Mouse (Mus musculus): ENCODE measurements around the gene Tmprss13. TPM values are rescaled to one million over a fixed set of nuclear protein-coding genes. Genes with fewer than 3 reads are reported as not detected.

Gene Tmprss13
- total and polyA plus RNA-seq, 2 experiments: not detected

DNA sequence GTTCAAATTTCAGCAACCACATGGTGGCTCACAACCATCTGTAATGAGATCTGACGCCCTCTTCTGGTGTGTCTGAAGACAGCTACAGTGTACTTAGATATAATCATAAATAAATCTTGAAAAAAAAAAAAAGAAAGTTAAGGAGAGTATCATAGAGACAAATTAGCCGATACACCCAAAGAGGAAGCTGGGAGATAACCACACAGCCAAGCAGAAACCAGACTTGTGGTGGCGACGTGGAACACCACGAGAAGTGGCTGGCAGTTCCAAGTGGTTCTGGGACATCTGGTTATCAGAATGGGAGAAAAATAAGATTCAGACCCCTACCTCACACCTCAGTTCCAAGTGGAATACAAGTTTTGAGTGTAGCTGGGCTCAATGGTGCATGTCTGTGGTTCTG is 67.8 kb downstream of the Tmprss13 start:
- no peaks in the 10 kb centered on the region for H3K36me3 ChIP-seq (ENCODE audit: control insufficient read depth, insufficient read depth, low read length)
- WGBS: 68% methylated on average over 5 of the region's 5 CpGs
- DNase-seq (ENCODE audit: extremely low read depth, low read depth, low spot score): no peak
- H3K4me3 ChIP-seq (ENCODE audit: insufficient read depth, low read depth, low read length): no peak overlapping the region
- no peak overlapping the region for H3K27ac ChIP-seq (replicated peaks; ENCODE audit: insufficient read depth, low read depth, low read length)
- peaks cover 8% of the 10 kb centered on the region for H3K4me1 ChIP-seq (ENCODE audit: control insufficient read depth, insufficient read depth, low read length)
- H3K9ac ChIP-seq (ENCODE audit: low read depth, low read length): no peak overlapping the region
- H3K79me2 ChIP-seq (ENCODE audit: control insufficient read depth, insufficient read depth, low read length): no peaks in the 10 kb centered on the region
- TF ChIP-seq CTCF (IDR thresholded peaks at IDR 0.05; ENCODE audit: low read depth, low read length): no peak
- TF ChIP-seq POLR2A (IDR thresholded peaks at IDR 0.05; ENCODE audit: extremely low read depth, insufficient read depth, low read length): no peak
- H3K27me3 ChIP-seq (ENCODE audit: control insufficient read depth, insufficient read depth, low read length): no peaks in the 10 kb centered on the region

DNA sequence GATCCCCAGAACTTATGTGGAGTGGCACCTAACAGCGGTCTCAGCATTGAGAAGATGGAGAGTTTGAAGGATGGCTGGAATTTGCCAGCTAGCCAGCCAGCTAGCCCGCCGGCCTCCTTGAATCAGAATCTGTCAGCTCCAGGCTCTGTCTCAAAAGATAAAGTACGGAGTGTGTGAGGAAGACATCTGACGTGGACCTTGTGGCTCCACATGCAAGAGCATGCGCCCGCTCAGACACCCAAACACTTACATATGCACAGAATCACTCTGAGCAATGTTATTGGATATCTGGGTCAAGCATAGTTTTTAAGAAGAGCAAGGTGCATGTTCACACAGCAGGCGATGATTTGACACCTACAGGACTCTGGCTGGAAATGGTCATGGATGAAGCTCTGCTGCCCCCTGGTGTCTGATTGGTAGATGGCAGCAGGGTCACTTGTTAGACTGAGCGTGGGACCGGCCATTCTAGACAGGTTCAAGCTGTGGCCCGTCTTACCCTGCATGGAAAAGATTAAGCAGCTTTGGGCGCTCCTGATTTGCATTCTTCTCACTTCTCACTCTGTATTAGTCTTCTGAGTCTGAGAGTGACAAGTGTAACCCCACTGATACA is 69.6 kb downstream of the Tmprss13 start:
- Histone ChIP-seq H3K27ac (replicated peaks; ENCODE audit: insufficient read depth, low read depth, low read length) (no peak overlapping the region), H3K4me3 (ENCODE audit: insufficient read depth, low read depth, low read length) (no peak overlapping the region), H3K4me1 (ENCODE audit: control insufficient read depth, insufficient read depth, low read length) (peaks cover 8% of the 10 kb centered on the region), H3K79me2 (ENCODE audit: control insufficient read depth, insufficient read depth, low read length) (no peaks in the 10 kb centered on the region), H3K36me3 (ENCODE audit: control insufficient read depth, insufficient read depth, low read length) (no peaks in the 10 kb centered on the region), H3K9ac (ENCODE audit: low read depth, low read length) (no peak overlapping the region), H3K27me3 (ENCODE audit: control insufficient read depth, insufficient read depth, low read length) (no peaks in the 10 kb centered on the region)
- peak; percentile 58 for DNase-seq (ENCODE audit: extremely low read depth, low read depth, low spot score)
- WGBS: 37% methylated on average over 12 of the region's 12 CpGs
- TF ChIP-seq POLR2A (IDR thresholded peaks at IDR 0.05; ENCODE audit: extremely low read depth, insufficient read depth, low read length): no peak
- TF ChIP-seq CTCF (IDR thresholded peaks at IDR 0.05; ENCODE audit: low read depth, low read length): peak; percentile 95

DNA sequence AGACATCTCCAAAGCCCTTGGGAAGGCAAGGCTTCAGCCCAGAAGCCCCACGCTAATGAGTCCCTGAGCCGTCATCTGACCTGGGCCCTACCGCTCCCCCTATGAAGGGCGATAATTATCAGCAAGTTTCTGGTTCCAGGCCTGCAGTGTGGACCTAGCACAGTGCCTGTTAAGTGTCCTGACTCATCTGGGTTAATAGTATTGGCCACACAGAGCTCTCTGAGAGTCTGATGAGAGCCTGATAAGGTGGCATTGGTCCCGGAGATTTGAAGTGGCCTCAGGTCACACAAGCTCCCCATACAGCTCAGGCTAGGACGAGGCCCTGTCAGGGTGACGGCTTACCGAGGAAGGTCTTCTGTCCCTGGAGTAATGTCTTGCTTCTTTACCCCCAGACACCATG is 70.7 kb downstream of the Tmprss13 start:
- no peak for TF ChIP-seq POLR2A (IDR thresholded peaks at IDR 0.05; ENCODE audit: extremely low read depth, insufficient read depth, low read length)
- no peak for TF ChIP-seq CTCF (IDR thresholded peaks at IDR 0.05; ENCODE audit: low read depth, low read length)
- 92% methylated on average over 8 of the region's 8 CpGs for WGBS
- H3K27ac ChIP-seq (replicated peaks; ENCODE audit: insufficient read depth, low read depth, low read length): no peak overlapping the region
- no peak overlapping the region for H3K4me3 ChIP-seq (ENCODE audit: insufficient read depth, low read depth, low read length)
- H3K4me1 ChIP-seq (ENCODE audit: control insufficient read depth, insufficient read depth, low read length): peaks cover 8% of the 10 kb centered on the region
- H3K36me3 ChIP-seq (ENCODE audit: control insufficient read depth, insufficient read depth, low read length): no peaks in the 10 kb centered on the region
- H3K79me2 ChIP-seq (ENCODE audit: control insufficient read depth, insufficient read depth, low read length): no peaks in the 10 kb centered on the region
- no peak for DNase-seq (ENCODE audit: extremely low read depth, low read depth, low spot score)
- no peaks in the 10 kb centered on the region for H3K27me3 ChIP-seq (ENCODE audit: control insufficient read depth, insufficient read depth, low read length)
- H3K9ac ChIP-seq (ENCODE audit: low read depth, low read length): no peak overlapping the region

DNA sequence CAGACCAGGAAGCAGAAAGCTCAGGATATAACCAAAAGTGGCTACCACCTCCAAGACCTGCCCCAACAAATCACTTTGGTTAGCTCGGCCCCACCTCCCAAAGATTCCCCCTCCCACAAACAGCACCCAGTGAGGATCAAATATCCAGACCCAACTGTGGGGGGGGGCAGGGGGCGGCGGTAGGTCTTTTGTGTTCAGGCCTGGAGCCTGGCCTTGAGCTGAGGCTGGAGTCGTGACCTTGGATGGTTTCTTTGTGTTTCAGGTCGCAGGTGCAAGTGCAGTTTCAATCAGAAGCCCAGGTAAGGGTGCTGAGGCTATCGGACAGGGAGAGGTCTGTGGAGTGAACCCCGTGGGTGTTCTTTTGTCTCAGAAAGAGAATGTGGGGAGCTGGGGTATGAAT is 72.4 kb downstream of the Tmprss13 start:
- H3K27me3 ChIP-seq (ENCODE audit: control insufficient read depth, insufficient read depth, low read length): no peaks in the 10 kb centered on the region
- TF ChIP-seq POLR2A (IDR thresholded peaks at IDR 0.05; ENCODE audit: extremely low read depth, insufficient read depth, low read length): no peak
- TF ChIP-seq CTCF (IDR thresholded peaks at IDR 0.05; ENCODE audit: low read depth, low read length): no peak
- WGBS: 62% methylated on average over 7 of the region's 7 CpGs
- no peaks in the 10 kb centered on the region for H3K36me3 ChIP-seq (ENCODE audit: control insufficient read depth, insufficient read depth, low read length)
- DNase-seq (ENCODE audit: extremely low read depth, low read depth, low spot score): no peak
- no peak overlapping the region for H3K9ac ChIP-seq (ENCODE audit: low read depth, low read length)
- no peak overlapping the region for H3K27ac ChIP-seq (replicated peaks; ENCODE audit: insufficient read depth, low read depth, low read length)
- peaks cover 8% of the 10 kb centered on the region for H3K4me1 ChIP-seq (ENCODE audit: control insufficient read depth, insufficient read depth, low read length)
- no peaks in the 10 kb centered on the region for H3K79me2 ChIP-seq (ENCODE audit: control insufficient read depth, insufficient read depth, low read length)
- H3K4me3 ChIP-seq (ENCODE audit: insufficient read depth, low read depth, low read length): no peak overlapping the region

DNA sequence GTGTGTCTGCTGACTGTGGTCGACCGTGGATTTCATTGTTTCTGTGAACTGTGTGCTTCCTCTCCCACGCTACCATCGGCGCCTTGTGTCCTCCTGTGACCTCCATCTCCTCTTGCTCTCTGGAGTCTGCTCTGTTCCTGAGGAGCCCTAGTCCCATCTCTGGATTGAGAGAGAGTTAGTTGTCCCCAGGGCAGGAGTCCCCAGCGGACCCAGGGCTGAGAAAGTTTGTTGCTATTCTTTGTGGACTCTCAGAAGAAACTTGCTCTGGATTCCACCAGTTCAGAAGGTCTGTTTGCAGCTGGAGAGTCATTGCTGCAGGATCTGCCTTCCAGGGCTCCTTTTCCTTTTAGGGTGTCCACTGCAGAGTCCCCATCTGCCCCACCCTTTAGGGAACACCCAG is 76.3 kb downstream of the Tmprss13 start:
- H3K27me3 ChIP-seq (ENCODE audit: control insufficient read depth, insufficient read depth, low read length): no peaks in the 10 kb centered on the region
- no peak overlapping the region for H3K9ac ChIP-seq (ENCODE audit: low read depth, low read length)
- no peaks in the 10 kb centered on the region for H3K36me3 ChIP-seq (ENCODE audit: control insufficient read depth, insufficient read depth, low read length)
- H3K27ac ChIP-seq (replicated peaks; ENCODE audit: insufficient read depth, low read depth, low read length): no peak overlapping the region
- peaks cover 8% of the 10 kb centered on the region for H3K4me1 ChIP-seq (ENCODE audit: control insufficient read depth, insufficient read depth, low read length)
- DNase-seq (ENCODE audit: extremely low read depth, low read depth, low spot score): no peak
- WGBS: 78% methylated on average over 6 of the region's 6 CpGs
- H3K4me3 ChIP-seq (ENCODE audit: insufficient read depth, low read depth, low read length): no peak overlapping the region
- TF ChIP-seq CTCF (IDR thresholded peaks at IDR 0.05; ENCODE audit: low read depth, low read length) (no peak), POLR2A (IDR thresholded peaks at IDR 0.05; ENCODE audit: extremely low read depth, insufficient read depth, low read length) (no peak)
- H3K79me2 ChIP-seq (ENCODE audit: control insufficient read depth, insufficient read depth, low read length): no peaks in the 10 kb centered on the region

DNA sequence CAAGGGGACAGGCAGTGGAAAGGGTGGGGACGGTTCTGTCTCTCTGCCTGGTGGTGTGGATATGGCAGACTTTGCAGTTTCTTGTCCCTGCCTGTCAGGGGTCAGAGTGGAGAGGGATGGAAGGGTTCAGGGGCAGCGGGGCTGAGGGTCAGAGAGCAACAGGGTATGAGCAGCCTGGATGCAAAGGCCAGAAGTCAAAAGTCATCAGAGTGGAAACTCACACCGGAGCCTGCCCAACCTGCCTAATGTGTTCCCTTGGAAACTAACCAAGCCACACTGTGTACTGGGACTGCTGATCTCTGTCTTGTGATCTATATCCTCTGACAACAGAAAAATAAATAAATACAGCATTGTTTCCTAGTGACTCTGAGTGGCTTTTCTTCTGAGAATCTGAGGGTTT is 76.9 kb downstream of the Tmprss13 start:
- no peak overlapping the region for H3K27ac ChIP-seq (replicated peaks; ENCODE audit: insufficient read depth, low read depth, low read length)

More for the DNA sequence above, 76.9 kb downstream of the Tmprss13 start:
- no peak for TF ChIP-seq POLR2A (IDR thresholded peaks at IDR 0.05; ENCODE audit: extremely low read depth, insufficient read depth, low read length)
- TF ChIP-seq CTCF (IDR thresholded peaks at IDR 0.05; ENCODE audit: low read depth, low read length): no peak
- H3K4me3 ChIP-seq (ENCODE audit: insufficient read depth, low read depth, low read length): no peak overlapping the region
- 22% methylated on average over 3 of the region's 3 CpGs for WGBS
- H3K27me3 ChIP-seq (ENCODE audit: control insufficient read depth, insufficient read depth, low read length): no peaks in the 10 kb centered on the region
- no peak overlapping the region for H3K9ac ChIP-seq (ENCODE audit: low read depth, low read length)
- DNase-seq (ENCODE audit: extremely low read depth, low read depth, low spot score): peak; percentile 48
- peaks cover 5% of the 10 kb centered on the region for H3K4me1 ChIP-seq (ENCODE audit: control insufficient read depth, insufficient read depth, low read length)
- H3K79me2 ChIP-seq (ENCODE audit: control insufficient read depth, insufficient read depth, low read length): no peaks in the 10 kb centered on the region
- H3K36me3 ChIP-seq (ENCODE audit: control insufficient read depth, insufficient read depth, low read length): no peaks in the 10 kb centered on the region

Other genes starting within 250 kb of the Tmprss13 start
- 1.3 and 1.8 TPM in 2 replicates for gene Jaml, start 239.9 kb upstream of the Tmprss13 start, total RNA-seq (2014; rRNA removed)
- gene Jaml, start 239.9 kb upstream of the Tmprss13 start, polyA plus RNA-seq (2012; rRNA removed): 0.05 and 0.11 TPM in 2 replicates
- gene Scn2b, start 201.3 kb upstream of the Tmprss13 start, total RNA-seq (2014; rRNA removed): not detected in 2 replicates
- gene Scn2b, start 201.3 kb upstream of the Tmprss13 start, polyA plus RNA-seq (2012; rRNA removed): not detected in 2 replicates
- 0.07 and 0.28 TPM in 2 replicates for gene Scn4b, start 180.7 kb upstream of the Tmprss13 start, total RNA-seq (2014; rRNA removed)
- gene Scn4b, start 180.7 kb upstream of the Tmprss13 start, polyA plus RNA-seq (2012; rRNA removed): 0.02 and 0.07 TPM in 2 replicates
- 0.55 and 0.60 TPM in 2 replicates for gene BC049352, start 137.1 kb upstream of the Tmprss13 start, total RNA-seq (2014; rRNA removed)
- gene BC049352, start 137.1 kb upstream of the Tmprss13 start, polyA plus RNA-seq (2012; rRNA removed): 0.17 and 0.44 TPM in 2 replicates
- 0.37 and 1.1 TPM in 2 replicates for gene Tmprss4, start 115.0 kb upstream of the Tmprss13 start, total RNA-seq (2014; rRNA removed)
- 0.14 and 0.43 TPM in 2 replicates for gene Tmprss4, start 115.0 kb upstream of the Tmprss13 start, polyA plus RNA-seq (2012; rRNA removed)
- gene Il10ra, start 50.0 kb upstream of the Tmprss13 start, total RNA-seq (2014; rRNA removed): 2.7 and 3.5 TPM in 2 replicates
- 1.6 and 2.9 TPM in 2 replicates for gene Il10ra, start 50.0 kb upstream of the Tmprss13 start, polyA plus RNA-seq (2012; rRNA removed)
- 0.46 and 1.1 TPM in 2 replicates for gene Fxyd6, start 51.1 kb downstream of the Tmprss13 start, total RNA-seq (2014; rRNA removed)
- gene Fxyd6, start 51.1 kb downstream of the Tmprss13 start, polyA plus RNA-seq (2012; rRNA removed): 0.56 and 0.72 TPM in 2 replicates
- 0.20 TPM in 1 of 2 replicates, not detected in the other for gene Fxyd2, start 80.6 kb downstream of the Tmprss13 start, total RNA-seq (2014; rRNA removed)
- 0.29 and 0.44 TPM in 2 replicates for gene Fxyd2, start 80.6 kb downstream of the Tmprss13 start, polyA plus RNA-seq (2012; rRNA removed)
- gene Dscaml1, start 107.5 kb downstream of the Tmprss13 start, total RNA-seq (2014; rRNA removed): 0.07 and 0.09 TPM in 2 replicates
- gene Dscaml1, start 107.5 kb downstream of the Tmprss13 start, polyA plus RNA-seq (2012; rRNA removed): 0.13 TPM in 1 of 2 replicates, not detected in the other

Measured in liver, adult 2 months (tissue).